Mouse (Mus musculus) C2C12 (cell line): ENCODE results near the gene Smim24.

Source experiments
- CTCF ChIP-seq: IDR thresholded peaks from one replicate; pipeline ENCODE4 v1.5.1; 2011; ENCODE audit not compliant: control insufficient read depth, insufficient read depth, insufficient read length
- MAX ChIP-seq: IDR thresholded peaks from one replicate; pipeline ENCODE4 v1.6.1; 2011; ENCODE audit warnings: mild to moderate bottlenecking, control low read depth
- MYOG ChIP-seq: IDR thresholded peaks from one replicate; pipeline ENCODE4 v1.6.1; 2011; ENCODE audit not compliant: control insufficient read depth, insufficient read length; ENCODE audit errors: extremely low read depth

GRCm38 (mm10) chr10:81418216-81419070 lies 25.6 kb downstream of the Smim24 start:
- TF ChIP-seq CTCF (no peak), MAX (no peak), MYOG (no peak)
